Mouse (Mus musculus) kidney, postnatal 10 days (tissue): ENCODE measurements at regions not wholly inside any gene's neighbourhood (a gene's known extent, or its start where the extent isn't known, plus 50 kb on each side); places are given as distances from the start of the nearest gene placed in this dataset.
A peak's percentile ranks its signal among the peaks of the same experiment; 100 is the strongest.

Source experiments
- DNase-seq: peaks from one replicate; pipeline ENCODE4 v3.0.0; 2021; ENCODE audit warnings: mixed read lengths

DNA sequence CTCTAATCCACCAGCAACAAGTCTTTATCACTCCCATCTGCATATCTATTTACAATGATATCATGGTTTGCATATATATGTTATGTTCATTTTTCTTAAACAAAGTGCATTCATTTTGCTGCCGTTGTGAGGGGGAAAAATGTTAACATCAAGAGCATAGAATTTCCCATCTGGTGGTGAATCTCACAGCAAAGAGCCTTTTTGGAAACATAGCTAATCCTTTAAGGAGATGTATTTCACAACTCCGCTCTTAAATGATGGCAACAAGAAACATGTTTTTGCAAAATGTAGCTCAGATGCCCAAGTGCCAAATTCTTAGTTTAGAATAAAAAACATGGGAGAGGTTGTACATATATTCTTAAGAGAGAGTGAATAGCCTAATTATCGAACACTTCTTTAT, 99.3 kb upstream of the Col1a2 start:
- no peak for DNase-seq

DNA sequence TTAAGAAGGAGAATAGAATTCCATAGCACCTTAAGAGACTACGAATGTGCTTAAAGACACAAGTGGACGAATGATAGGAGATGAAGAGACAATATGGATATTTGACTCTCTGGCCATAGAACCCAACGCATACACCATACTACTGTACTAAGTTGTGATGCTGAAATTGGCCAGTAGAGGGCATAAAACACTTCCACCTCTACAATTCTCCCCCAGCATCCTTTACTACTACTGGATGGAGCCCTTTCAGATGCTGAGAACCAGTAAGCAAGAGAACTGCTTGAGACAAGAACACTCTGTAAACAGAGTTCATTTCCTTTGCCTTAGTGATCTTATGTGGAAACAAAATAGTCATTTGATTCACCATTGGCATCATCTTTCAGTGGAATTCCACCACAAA, 96.9 kb upstream of the Col1a2 start:
- DNase-seq = peak; percentile 30

DNA sequence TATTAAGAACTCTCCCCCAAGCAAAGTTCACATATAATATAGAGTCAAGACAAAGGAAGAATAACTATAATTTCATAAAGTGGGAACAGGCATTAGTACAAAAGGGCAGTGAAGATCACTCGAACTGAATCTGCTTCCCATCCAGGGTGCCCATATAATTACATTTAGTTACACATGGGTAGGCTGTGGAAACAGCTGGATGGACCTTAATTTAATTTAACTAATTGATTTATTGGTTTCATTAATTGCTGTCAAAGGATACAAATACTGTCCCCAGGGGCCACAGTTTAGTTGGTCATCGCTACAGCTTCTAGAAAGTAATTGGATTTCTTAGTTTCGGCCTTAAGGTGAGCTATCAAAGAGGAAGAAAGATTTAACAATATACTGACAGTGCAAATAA, 91.4 kb upstream of the Col1a2 start:
- DNase-seq = no peak

DNA sequence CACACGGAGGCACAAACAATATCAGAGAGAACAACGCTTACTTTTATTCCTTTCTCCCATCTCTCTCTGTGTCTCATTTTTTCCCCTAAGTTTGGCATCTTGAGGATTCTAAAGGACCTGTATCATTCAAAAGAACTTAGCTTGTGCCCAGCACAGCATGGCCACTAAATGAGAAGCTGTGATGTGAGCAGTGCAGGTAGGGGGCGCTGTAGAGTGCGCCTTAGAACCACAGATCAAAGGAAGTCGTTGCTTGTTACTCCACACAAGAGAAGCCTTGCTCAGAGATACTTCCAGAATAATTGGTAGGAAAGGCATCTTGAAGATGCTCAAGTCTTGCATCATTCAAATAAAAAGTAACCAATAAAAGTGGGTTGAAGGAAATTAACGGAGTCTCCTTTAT, 90.4 kb upstream of the Col1a2 start:
- peak; percentile 73 for DNase-seq

DNA sequence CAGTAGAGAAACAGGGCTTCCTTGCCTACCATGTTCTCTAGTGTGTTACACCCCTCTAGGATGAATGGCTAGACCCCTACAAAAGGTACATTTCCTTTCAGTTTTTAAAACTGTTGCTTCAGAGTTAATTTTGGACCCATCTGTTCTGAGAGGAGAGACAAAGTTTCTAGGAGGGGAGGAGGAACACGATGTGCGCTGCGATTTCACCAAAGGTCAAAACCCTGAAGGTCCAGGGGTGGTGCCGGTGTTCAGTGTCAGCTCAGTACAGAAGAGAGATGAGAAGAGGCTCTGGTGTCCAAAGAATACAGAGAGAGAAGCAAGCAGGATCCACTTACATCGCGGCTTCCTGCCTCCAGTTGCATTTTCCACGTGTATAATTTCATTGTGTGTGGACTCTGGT, 89.4 kb upstream of the Col1a2 start:
- DNase-seq = no peak

DNA sequence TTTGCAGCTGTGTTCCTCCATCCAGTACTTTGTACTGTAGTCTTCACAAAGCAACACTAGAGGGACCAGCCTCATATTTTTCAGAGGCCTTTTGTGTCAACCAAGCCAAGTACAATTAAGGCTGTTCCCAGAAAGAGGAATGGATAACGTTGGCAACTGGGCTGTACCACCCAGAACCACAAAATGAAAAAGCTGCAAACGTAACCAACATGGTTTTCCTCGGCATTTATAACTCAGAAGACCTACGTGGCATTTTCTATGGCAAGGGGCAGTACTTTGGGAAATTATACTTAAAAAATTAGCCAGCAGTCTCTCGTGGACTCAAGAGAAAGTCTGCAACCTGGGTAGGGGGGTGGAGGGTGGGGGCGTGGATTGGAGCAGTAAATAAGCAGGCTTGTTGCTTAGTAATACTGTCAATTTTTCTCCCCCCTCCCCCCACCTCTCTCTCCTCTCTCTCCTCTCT, 87.3 kb upstream of the Col1a2 start:
- DNase-seq = peak; percentile 28

DNA sequence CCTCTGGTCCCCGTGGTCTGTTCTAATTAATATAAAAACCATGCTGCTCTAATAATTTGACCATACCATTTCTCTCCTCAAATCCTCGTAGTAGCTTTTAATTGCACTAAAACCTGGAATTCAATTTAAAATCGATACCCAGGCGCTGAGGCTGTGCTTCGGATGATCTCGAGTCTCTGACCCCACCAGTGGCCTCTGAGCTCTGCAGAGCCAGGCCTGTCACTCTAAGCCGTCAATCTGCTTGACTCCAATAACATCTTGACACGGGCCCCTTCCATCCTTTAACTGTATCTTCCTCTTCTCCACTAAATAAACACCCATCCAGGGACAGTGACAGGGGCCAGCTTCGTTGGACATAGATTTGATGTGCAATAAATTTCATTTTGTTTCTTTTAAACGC, 86.2 kb upstream of the Col1a2 start:
- DNase-seq = peak; percentile 8

DNA sequence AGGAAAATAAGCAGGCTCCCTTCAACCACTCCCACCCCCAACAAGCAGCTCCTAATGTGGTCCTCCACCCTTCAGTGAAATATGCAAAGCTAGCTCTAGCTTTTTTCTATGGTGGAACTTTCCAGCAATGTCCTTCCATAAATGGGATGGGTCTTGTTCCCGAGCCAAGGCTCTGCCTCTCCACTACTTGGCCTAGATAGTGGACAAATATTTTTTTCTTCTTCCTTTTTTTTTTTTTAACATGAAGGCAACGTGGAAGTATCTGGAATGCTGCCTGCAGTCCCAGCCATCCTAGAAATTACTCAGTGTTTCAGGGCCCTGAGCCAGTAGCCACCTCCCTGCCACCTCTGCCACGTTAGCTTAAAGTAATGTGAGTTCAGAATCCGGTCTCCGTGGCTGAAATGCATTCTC, 85.7 kb upstream of the Col1a2 start:
- DNase-seq = peak; percentile 69

DNA sequence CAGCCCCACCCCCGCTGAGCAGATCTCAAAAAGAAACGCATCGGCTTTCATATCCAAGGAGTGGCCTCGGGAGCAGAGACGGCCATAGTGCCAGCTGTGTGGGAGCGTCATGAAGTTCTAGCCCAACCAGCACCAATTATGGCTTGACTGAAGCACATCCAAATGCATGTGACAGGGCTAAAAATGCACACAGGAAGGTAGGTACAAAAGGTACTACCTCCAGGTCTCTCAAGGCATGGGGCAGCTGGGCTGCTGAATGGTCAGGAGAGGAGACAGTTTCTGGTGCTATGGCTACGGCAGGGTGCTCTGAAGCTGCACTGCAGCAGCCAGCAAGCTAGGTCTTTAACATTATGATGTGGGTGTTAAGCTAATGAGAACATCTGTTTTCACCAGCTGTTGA, 83.1 kb upstream of the Col1a2 start:
- no peak for DNase-seq

DNA sequence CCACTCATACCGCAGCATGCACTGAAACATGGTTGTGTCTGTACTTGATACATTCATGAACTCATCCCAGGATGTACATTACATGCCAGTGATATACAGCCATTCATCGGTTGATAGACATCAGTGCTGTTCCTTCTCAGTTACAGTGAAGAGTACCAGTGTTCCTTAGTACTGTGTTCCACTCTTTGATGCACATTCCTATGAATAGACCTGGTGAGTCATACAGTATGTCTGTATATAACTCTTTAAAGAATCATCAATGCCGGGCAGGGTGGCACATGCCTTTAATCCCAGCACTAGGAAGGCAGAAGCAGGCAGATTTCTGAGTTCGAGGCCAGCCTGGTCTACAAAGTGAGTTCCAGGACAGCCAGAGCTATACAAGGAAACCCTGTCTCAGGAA, 77.5 kb upstream of the Col1a2 start:
- DNase-seq = no peak

DNA sequence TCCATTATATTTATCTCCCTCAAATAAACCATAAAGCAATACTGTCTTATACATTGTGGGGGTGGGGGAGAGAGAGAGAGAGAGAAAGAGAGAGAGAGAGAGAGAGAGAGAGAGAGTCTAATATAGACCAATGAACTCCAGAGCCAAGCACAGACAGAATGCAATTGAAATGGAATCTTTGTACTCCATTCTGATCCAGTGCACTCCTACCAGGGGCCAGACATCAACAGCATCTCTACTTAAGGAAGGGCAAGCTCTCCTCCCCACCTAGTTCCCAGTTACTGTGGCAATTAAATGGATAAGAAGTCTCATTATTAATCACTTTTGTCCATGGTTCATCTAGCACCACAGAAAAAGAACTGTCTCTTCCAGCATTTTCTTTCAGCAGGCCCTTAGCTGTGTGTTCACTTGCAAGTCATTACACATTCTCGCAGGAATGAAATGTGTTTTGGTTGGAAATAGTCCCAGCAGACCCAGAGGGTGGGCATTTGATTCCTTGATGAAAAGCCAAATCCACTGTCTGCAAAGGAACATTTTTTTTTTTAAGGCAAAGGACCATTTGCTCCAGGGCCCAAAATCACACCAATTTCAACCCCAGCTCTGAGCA, 73.8 kb upstream of the Col1a2 start:
- no peak for DNase-seq

DNA sequence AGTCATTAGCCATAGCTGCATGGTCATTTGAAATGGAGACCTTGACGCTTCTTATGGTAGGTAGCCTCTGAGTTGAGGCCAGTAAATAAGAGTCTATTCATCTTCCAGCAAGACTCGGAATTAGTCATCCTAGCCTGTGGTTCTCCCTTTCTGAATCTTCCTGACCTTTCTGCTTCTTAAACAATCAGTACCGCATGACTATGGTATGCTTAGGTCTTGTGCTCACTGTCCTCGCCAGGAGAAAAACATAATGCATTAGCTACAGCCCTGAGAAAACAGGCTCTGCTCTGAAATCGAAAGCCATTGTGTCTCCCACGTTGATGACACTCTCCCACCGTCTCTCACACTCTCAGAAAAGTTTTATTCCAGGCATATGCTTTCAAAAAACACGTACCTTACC, 72.4 kb upstream of the Col1a2 start:
- no peak for DNase-seq

DNA sequence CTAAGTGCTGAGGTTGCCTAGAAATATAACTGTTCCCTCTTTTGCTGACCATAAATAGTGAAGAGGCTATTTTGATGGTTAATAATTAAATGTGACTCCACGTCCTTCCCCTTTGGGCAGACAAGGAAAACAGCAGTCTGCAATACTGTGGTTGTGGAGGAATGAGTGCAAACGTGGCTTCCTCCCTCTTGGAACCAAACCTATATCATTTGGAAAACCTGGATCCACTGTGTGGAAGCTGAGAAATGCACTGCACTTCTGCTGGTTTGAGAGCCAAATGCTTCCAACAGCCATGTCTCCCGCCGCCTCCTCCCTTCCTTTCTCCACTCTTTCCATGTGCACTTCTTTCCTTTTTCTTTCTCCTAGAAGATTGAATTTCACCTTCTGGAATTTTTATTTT, 68.2 kb upstream of the Col1a2 start:
- DNase-seq = no peak

DNA sequence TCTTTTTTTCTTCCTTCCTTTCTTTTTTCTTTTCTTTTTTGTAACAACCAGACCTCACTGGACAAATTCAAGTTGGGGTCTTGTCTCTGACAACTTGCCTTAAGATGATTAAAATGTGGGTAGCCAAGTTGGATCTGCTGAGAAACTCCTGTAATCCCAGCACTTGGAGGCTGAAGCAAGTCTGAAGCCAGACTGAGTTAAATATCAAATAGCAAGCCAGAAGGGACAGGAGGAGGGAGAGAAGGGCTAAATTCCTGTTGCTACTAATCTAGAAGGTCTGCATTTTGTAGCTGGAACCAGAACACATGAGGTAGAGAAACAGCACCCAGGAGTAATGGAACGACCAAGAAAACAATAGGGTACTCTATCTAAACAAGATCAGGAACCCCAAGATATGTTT, 67.7 kb upstream of the Col1a2 start:
- DNase-seq = no peak

DNA sequence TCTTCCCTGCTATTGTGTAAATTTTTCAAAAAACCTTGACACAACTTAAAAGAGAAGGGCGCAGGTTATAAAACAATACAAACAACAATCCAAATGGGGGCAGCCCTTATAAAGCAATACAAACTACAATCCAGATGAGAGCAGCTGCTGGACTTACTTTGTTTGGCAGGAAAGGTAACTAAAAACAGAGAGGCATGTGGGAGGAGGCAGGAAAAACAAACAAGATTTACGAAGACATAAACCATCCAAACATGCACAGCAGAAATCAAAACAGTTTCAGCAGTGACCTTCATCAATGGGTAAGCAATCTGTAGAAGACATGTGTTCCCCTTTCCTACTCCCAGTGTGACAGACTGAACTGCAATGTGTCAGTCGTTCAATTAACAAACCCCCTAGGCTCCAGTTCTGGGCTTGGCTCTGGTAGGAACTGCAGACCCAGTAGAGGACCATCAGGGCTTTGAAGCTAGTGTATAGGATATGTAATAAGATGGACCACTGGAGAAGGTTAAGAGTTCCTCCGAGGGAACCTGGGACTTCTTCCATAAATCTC, 62.9 kb upstream of the Col1a2 start:
- DNase-seq = no peak

DNA sequence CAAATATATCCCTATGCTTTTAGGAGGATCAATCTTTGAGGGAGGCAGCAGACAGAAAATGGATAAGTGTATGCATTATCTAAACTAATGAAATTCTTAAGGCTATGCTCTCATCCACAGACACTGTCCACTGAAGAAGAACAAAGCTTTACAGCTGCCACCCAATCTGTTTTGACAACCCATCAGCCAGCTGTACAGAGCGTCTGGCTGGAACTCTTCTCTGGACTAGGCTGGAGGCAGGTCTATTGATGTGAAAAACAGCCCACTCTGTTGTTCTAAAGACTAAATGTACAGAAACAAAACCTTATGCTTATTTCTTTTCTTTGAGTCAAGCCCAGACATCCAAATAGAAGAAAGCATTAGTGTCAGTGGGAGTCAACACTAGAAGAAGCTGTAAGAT, 58.7 kb upstream of the Col1a2 start:
- no peak for DNase-seq

DNA sequence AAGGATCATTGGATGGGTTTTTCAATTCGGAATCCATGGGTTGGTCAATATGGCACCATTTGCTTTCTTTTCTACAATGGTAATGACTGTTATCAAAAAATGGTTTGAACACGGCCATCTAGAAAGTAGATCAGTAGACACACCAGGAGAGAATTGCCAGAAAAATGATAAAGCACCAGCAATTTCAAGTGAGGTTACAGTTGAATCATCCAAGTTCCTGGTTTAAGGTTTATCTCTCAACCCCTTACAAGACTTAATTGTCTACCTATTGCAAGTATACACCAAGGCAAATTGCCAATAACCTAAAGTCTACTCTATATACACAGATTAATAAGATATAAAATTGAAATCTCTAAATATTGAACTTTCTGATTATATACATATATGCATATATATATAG, 53.4 kb upstream of the Col1a2 start:
- no peak for DNase-seq
